Mouse (Mus musculus): ENCODE results near the gene Agap2.

Agap2 gene

DNA sequence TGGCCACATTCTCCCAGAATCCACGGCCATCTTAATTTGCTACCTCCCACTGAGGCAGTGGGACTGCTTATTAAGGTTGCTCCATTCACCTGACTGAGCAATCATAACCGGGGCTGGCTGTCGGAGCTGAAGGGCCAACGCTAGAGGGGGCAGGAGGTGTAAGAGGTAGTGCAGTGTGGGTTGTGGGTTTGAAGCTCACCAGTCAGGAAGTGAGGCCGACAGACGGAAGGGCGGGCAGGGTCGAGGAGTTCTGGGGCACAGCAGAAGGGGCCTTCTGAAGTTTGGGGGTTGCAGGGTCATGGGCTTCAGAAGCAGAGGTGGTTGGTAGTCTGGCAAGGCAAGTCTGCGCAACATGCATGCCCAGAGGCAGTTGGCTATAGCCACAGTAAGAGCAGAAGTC lies at the start of gene Agap2:
Agap2 (plus strand) TSS at position 205 of the 400 bp plus-strand sequence.
- peak; percentile 93 for DNase-seq

DNA sequence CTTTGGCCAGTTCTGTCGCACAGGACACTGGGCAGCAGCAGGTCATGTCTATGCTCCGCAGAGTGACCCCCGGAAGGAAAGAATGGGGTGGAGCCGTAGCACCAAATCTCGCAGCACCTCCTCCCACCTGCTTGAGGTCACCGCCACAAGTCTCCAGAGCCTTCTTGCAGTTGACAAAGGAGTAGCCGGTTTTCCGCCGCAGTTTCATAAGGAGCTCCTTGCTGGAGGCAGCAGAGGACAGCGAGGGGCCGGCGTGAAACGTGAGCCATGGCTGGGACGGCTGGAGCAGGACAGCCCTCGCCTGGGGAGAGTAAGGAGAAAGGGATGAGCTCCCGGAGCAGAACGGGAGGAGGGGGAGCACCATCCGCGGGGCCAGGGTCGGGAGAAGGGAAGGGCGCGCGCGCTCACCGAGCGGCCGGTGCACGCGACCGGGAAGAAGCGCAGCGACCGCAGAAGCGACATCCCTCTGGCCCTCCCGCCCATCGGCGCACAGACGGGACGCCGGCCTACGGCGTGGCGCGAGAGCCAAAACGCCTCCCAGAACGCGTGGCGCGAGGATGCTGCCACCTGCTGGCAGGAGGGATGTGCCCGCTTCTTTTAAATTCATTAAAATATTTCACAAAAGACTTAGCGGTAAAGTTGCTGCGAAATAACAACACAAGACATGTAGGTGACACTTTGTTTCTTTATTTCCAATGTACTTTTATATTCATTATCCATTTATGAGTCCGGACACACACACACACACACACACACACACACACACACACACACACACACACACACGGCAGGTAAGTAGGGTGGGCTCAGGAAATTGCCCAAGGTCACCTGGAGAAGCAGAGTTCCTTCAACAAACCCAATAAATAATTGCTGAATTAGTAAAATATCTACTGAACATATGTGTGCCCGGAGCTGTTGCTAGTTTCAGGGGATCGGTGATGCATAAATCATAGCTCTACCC lies 44.5 kb upstream of the Agap2 start, which contains the start of gene Tsfm:
Tsfm (minus strand) TSS at position 505 of the 961 bp plus-strand sequence.
- peak; percentile 98 for DNase-seq

DNA sequence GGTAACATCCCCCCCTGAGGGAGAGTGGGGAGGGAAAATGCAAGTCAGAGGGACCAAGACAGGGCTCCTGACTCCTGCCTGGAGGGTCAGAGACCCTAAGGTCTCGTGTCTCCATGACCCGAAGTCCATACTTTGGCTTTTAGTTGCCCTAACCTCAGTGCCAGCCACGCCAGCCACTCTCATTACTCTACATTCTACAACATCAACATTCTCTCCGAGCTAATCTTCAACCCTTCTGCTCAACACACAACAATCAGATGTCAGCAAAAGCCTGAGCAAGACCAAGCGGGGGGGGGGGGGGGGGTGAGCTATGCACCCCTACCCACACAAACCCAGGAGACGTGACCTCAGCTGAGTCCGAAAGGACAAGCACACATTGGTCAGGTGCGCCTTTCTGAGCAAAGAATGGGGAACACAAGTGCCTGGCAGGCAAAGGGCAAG lies 41.8 kb upstream of the Agap2 start:
- no peak for DNase-seq

DNA sequence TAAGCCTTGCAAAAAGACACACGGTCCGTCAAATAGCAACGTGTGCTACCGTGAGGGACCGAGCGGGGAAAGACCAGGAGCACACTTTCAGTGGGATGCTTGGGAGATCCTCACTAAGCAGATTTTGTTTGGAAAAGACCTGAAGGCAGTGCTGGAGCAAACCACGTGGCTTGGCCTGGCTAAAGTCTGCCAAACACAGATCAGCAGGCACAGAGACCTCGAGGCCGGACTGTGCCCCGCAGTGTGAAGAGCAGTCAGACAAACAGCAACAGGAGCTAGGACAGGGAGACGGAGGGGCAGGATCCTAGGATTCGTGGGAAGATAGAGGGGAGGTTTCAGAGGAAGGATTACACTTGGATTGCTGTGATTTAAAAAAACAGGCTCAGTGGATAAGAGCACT lies 38.8 kb upstream of the Agap2 start:
- DNase-seq, result no peak

DNA sequence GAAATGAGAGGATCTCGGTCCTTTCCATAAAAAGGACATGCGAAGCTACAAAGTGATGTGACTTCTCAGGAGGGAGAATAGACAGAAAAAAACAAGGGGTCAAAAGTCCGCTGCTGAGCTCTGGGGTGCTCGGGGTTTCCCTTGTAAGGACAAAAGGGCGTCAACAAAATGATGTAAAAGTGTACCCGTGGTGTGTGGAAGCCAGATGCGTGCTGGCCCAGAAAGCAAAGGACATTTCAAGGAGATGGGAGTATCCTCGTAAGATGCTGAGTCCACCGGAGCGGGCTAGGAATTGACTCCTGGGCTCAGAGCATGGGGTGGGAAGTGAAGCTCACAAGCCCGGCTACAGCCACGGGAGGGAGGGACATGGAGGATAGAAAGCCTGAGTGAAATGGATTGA lies 37.4 kb upstream of the Agap2 start:
- no peak for DNase-seq

DNA sequence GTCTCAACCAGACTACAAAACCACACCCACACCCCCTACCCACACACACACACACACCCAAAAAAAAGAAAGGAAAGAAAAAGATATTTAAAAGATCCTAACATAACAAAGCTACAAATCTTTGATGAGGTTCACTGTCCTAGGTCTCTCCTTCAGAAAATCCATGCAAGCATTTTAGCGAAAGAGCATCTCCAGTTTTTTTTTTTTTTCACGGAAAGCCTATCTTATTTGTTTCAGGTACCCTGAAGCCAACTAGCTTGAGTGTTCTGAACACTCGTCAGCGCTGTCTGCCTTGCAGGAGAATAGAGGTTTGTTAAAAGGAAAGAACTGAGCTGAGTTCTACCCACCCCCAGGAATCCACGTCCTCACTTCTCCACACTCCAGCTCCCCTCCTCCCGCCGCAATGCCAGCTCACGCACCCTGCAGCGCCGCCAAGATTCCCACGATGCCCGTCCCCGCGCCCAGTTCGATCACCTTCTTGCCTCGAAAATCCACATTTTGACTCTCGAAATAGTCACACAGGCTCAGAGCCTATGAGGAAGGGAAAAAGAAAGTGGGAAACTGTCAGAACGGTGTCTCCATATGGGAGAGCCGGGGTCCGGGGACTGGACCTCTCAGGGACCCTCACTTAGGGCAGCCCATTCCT lies 34.4 kb upstream of the Agap2 start:
- DNase-seq, result no peak

DNA sequence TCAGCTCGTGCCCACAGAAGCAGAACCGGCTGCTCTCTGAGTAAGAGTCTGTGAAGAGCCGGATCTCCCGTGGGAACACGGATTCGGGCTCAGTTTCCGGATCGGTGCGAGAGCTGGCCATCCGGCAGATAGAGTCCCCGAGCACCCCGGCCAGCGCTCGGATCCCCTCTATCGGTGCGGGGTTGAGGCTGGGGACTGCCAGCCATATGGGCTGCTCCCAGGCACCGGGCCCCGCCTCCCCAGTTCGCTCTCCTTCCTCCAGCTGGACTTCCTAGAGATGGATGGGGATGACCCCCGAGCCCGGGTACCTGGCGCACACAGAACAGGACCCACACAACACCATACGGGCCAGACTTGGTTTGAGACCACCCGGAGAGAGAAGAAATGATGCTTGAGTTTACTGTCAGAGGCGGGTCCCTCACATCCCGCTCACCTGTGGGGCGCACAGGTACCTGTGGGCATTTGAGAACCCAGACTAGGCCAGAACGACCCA lies 33.8 kb upstream of the Agap2 start, which contains the start of the genes Mettl1 and Eef1akmt3:
Mettl1 (plus strand) TSS at position 141 of the 493 bp plus-strand sequence.
Eef1akmt3 (minus strand) TSS at position 240 of the 493 bp plus-strand sequence.
- DNase-seq, result peak; percentile 96

DNA sequence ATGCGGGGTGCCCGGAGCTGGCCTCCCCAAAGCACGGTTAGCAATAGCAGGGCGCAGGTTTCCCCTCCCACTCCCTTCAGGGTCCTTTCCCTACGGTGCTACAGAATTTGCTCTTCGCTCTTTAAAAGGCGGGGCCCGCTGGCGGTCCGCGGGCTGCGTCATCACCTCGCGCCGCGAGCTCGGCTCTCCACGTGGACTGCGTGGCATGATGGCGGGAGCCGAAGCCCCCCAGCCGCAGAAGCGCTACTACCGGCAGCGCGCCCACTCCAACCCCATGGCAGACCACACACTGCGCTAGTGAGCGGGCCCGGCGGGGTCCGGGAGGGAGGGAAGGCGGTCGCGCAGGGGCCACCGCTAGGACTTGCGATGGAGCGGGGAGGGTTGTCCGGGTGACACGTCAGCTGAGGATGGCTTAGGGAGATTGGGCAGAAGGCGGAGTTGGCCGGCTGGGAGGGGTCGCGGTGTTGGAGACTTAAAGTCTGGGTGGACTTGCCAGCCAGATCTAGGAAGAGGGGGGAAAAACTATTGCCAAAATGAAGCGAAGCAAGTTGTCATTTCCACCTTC lies 33.2 kb upstream of the Agap2 start:
- peak; percentile 98 for DNase-seq

DNA sequence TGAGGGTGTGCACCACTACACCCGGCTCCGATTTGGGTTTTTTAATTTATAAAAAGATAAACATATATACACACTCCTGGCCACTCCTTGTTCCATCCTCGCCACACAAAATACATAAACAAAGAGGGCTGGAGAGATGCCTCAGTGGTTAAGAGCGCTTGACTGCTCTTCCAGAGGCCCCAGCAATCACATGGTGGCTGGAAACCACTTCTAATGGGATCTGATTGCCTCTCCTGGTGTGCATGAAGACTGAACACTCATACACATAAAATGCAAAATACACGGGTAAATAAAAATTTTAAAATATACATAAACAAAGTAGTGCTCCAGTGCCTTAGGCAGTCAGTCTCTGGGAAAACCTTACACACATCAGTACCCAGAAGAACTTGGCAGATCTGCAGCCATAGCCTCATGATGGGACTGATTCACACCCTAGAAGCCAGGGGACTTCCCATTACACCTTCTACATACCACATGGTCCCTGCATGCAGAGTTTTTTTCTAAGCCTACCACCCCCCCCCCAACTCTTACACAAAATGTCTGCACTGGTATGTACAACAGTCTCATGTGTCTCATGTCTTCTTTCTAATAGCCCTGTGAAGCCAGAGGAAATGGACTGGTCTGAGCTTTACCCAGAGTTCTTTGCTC lies 32.5 kb upstream of the Agap2 start:
- no peak for DNase-seq

DNA sequence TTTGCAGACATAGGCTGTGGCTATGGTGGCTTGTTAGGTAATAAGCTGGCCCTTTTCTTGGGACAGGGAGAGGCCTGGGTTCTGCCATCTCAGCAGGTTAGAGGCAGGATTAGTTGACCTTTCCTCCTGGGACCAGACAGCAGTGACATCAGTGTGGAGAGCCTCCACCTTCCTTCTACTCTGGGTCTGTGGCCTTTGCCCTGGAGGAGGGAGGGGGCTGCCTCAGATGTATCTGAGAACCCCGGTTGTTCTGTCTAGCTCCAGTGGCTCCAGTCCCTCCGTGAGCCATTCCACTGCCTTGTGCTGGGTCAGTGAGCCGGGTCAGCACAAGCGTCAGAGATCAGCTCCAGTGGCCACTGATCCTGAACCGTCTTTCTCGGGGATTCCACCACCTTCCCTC lies 31.9 kb upstream of the Agap2 start:
- no peak for DNase-seq

DNA sequence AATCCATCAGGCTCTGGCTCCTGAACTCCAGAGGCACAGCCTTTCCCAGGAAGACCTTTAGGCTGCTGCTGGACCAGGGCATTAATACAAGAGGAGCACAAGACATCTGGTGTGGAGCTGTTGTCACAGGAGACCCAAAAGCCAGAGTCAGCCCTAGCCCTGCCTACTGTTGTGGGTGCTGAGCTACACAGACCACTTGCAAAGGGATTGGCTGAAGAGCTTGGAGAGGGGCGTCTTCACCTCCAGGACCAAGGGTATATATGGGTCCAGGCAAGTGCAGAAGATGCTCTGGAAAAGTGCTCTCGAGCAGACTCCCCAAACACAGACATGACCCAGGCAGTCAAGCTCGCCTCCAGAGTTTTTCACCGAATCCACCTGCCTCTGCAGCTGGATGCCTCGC lies 27.1 kb upstream of the Agap2 start, which contains the start of gene Cyp27b1:
Cyp27b1 (plus strand) TSS at position 297 of the 400 bp plus-strand sequence.
- no peak for DNase-seq

DNA sequence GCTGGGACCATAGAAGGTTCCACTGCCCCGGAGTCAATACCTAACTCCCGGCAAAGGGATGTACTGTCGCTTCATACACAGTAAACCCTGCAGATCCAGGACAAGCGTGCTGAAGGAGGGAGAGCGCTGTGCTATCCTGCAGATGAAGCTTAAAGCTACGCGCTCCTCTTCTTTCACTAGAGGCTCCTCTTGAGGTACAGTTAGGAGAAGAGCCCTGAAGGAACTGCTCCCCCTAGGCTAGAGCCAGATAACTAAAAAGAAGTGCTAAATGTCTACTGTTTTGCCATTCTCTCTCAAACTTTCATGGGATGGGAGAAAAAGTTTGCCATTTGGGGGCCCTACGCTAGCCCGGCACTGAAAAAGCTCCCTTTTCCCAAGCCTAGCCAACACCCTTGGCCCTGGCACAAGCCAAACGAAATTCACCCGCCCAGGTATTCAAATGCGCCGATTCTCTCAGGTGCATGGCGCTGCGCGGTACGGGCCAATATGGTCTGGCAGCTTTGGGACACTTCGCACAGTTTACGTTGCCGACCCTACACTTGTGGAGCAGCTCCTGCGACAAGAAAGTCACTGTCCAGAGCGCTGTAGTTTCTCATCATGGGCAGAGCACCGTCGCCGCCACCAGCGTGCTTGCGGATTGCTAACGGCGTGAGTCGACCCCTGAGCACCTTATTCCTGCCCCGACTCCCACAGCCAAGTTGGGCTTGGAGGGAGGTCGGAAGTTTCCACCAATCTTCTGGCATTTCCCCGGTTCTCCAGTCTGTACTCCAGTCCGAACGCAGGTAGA lies 26.3 kb upstream of the Agap2 start:
- DNase-seq, result no peak

DNA sequence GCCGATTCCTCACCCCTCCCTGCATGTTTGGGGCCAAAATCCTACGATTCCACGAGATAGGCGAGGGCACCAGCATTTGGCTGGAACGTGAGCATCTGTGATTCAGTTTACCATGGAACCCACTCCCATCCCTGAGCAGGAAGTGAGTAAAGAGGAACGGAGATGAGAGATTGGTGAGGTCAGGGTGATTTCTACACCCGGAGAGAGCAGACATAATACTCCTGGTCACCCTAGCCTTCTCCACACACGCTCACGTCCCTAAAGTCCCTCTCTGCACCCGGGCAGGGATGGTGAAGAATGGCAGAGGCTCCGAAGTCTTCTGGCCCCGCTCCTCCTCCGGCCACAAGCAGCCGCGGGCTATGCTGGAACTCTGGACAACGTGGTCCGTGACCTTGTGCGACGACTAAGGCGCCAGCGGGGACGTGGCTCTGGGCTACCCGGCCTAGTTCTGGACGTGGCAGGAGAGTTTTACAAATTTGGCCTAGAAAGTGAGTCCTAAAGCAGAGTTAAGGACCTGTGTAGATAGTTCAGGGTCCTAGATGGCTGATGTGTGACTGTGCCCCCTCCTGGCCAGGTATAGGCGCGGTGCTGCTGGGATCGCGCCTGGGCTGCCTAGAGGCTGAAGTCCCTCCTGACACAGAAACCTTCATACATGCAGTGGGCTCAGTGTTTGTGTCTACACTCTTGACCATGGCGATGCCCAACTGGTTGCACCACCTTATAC lies 25.5 kb upstream of the Agap2 start:
- DNase-seq, result no peak

DNA sequence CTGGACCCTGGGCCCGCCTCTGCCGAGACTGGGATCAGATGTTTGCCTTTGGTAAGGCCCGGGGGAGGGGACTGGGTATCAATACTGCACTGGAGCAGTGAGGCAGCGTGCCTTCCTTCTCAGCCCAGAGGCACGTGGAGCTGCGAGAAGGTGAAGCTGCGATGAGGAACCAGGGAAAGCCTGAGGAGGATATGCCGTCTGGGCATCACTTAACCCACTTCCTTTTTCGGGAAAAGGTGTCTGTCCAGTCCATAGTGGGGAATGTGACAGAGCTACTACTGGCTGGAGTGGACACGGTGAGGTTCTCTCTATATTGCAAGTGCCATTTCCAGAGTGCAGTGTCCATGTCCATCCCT lies 25.0 kb upstream of the Agap2 start:
- DNase-seq, result no peak

DNA sequence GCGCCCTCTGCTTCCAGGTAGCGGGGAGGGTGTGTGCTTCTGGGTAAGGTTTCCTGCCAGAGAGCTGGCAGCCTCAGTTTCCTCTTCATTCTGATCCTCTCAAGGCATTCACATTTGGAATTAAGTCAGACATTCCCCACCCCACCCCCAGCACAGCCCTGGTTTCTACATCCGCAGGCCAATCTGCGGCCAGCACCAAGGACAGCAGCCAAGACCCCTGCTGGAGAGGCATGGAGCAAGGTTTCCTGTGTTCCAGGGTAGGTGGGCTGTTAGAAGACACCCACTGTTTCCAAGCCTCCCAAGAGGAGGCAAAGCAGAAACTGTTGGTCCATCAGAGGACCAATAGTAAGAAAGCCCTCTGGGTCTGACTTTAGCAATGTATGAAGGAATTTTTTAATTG lies 20.4 kb upstream of the Agap2 start:
- DNase-seq, result no peak

DNA sequence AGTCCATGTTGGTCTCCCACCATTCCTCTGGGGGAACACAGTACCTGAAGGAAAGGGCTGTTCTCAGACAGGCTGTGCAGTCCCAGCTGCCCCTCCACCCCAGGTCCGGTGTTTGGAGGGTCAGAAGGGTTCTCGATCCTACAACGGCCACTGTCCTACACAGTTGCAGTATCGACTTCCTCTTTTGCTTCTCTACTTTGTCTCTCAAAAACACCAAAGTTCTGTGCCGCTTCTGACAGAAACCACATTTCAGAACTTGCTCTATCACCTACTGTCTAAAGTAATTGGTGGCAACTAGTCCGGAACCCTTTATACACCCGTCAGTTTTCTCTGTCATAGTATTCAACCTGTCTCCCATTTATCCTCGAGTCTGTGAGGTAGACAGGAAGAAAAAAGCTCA lies 19.7 kb upstream of the Agap2 start:
- no peak for DNase-seq

DNA sequence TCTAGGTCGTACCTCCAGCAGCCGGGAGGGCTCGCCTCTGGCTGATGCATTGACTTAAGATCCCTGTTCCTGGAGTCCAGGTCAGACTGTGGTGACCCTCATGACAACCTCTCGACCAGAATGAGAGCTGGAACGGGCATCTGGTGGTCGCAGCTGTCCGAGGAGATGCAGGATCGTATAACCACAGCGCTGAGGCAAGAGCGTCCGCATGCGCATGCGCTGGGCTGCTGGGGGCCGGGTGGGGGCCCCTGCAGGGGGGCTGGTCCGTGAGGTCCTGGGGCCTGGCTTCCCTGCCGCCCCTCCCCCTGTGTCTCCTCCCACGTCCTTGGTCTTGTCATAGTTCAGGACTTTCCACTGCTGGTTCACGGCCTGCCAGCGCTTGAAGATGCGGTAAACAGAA lies 18.6 kb upstream of the Agap2 start:
- peak; percentile 92 for DNase-seq

DNA sequence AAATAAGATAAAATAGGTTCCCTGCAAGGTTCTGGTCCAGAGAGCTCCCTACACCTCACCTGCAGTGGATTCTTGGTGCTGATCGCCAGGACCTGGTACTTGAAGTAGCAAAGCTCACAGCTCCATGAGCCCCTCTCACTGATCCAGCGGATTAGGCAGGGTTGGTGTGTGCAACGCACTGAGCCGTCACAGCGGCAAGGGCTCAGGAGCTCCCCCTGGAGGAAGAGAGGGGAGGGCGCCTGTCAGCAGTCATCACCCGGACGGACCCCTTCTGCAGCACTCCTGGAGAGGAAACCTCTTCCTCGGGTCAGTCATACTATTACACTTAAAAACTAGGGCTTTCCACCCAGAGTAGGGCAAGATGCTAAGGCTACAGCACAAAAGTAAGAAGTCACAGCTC lies 16.9 kb upstream of the Agap2 start:
- DNase-seq, result peak; percentile 95

DNA sequence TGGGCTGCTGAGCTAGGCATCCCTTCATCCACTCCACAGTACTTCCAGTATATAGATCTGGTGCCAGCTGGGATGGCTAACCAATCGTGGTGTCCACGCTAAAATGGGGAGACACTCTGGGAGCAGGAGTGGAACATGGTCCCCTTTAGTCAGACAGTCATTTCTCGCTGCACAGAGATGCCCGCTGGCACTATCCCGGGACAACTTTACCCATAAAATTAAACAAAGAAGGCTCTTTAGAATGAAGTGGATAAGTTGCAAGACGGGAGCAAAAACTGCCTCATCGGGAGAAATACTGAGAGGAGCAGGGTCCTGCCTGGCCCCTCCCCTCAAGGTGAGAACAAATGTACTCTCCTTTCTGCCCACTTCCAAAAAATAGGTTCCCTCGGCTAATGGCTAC lies 16.4 kb upstream of the Agap2 start:
- DNase-seq, result no peak

DNA sequence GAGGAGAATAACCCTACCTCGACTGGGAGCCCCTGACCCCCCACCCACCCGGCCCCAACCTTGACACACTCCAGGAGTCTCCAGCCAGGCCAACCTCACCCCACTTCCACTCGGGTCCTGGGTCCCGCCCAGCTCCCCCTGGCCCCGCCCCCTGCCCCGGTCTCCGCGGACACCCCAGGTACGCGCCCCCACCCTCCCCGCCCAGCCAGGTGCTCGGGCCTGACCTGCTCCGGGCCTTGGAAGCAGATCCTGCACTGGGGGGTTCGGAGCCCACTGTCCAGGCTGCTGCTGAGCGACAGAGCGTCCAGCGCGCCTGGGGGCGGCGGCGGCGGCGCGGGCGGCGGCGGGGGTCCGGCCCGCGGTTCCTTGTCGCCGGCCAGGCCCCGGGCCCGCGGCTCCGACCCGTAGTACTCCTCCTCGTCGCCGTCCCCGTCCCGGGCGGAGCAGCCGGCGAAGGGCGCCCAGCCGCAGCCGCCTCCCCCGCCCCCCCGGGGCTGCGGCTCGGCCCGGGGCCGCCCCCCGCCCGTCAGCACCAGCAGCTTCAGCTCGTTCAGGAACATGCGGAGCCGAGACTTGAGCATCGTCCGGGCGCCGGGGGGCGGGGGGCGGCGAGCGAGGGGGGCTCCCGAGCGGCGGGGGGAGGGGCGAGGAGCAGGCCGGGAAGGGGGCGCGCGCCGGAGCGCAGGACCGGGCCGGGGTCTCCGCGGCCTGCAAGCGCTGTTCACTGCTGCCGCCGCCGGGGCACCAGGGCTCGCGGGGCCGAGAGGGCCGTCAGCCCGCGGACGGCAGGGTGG lies 15.7 kb upstream of the Agap2 start:
- peak; percentile 91 for DNase-seq
